In the genomic region with DNA sequence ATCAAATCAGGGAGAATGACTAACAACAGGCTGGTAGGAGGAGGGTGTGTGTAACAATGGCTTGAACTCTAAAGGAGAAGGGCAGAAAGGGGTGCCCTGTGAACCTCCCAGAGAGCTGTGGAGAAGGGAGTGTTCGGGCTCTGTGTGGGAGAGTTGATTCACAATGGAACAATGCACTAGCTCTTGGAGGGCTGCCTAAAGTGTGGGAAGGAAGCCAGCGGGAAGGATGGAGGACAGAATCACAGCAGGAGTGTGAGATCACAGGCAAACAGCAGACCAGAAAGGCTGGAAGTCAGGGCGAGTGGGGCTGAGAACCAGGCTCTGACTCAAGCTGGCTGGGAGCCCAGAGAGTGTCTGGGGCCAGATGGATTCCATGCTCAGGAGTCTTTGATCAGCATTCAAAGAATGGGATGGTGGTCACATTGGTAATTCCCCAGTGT, we compare ENCODE assay signal across 9 mouse cellular contexts. TPM values are rescaled to one million over a fixed set of nuclear protein-coding genes. Genes with fewer than 3 reads are reported as not detected.
A peak's percentile ranks its signal among the peaks of the same experiment; 100 is the strongest.
DNase-seq lines count a peak whose midpoint lies in the region; ATAC-seq and TF ChIP-seq lines count a peak whose summit lies in the region.
"Had no signal": no experiment of that assay in that cellular context is flagged by ENCODE, and none has a peak within 500 bp of the region (broad histone marks: within the 10 kb centered on the region; RNA-seq: fewer than 3 reads in every experiment).

No protein-coding gene starts in this region.

- no peak for TF ChIP-seq CTCF in embryonic fibroblast, embryonic 13.5 days (IDR thresholded peaks at IDR 0.05; ENCODE audit: borderline replicate concordance, insufficient read depth, low read length)
- no peak for TF ChIP-seq CTCF in lung, embryonic 14.5 days (IDR thresholded peaks at IDR 0.05; ENCODE audit: low read depth)

- no peaks in the 10 kb centered on the region for H3K9me3 ChIP-seq in liver, embryonic 11.5 days (ENCODE audit: control insufficient read depth, low read length)
- H3K9me3 ChIP-seq in heart, embryonic 14.5 days (ENCODE audit: control insufficient read depth, low read length), result peaks cover 9% of the 10 kb centered on the region
- no peaks in the 10 kb centered on the region for H3K9me3 ChIP-seq in lung, embryonic 14.5 days (ENCODE audit: low read depth, low read length)

- peaks cover 18% of the 10 kb centered on the region for H3K4me1 ChIP-seq in liver, embryonic 11.5 days (replicated peaks; ENCODE audit: control insufficient read depth, insufficient read depth, low read length)
- peaks cover 29% of the 10 kb centered on the region for H3K4me1 ChIP-seq in embryonic fibroblast, embryonic 13.5 days (ENCODE audit: control insufficient read depth, insufficient read depth, low read length)
- H3K4me1 ChIP-seq in heart, embryonic 14.5 days (ENCODE audit: control insufficient read depth in 2 of 2, insufficient read depth in 2 of 2, low read length in 2 of 2), result peaks cover 27 to 40% of the 10 kb centered on the region in 2 experiments
- H3K4me1 ChIP-seq in lung, embryonic 14.5 days (ENCODE audit: insufficient read depth), result 0 out of 2 replicates have a peak, but pooled peaks cover 7% of the 10 kb centered on the region

- H3K36me3 ChIP-seq in liver, embryonic 11.5 days (ENCODE audit: control insufficient read depth, insufficient read depth, low read length), result no peaks in the 10 kb centered on the region
- 0 out of 2 replicates have a peak, but pooled peaks cover 4% of the 10 kb centered on the region for H3K36me3 ChIP-seq in heart, embryonic 14.5 days (ENCODE audit: control insufficient read depth, insufficient read depth, low read length)
- H3K36me3 ChIP-seq in lung, embryonic 14.5 days (ENCODE audit: insufficient read depth), result no peaks in the 10 kb centered on the region

- no peak overlapping the region for H3K4me2 ChIP-seq in liver, embryonic 11.5 days
- peak overlapping the region; percentile 20; the same call in 1 of the 2 replicates for H3K4me2 ChIP-seq in heart, embryonic 14.5 days (ENCODE audit: low read length)
- no peak overlapping the region for H3K4me2 ChIP-seq in lung, embryonic 14.5 days

- H3K27me3 ChIP-seq in liver, embryonic 11.5 days (replicated peaks; ENCODE audit: control insufficient read depth, insufficient read depth, low read length), result no peaks in the 10 kb centered on the region
- H3K27me3 ChIP-seq in heart, embryonic 14.5 days (ENCODE audit: control insufficient read depth, insufficient read depth, low read length), result no peaks in the 10 kb centered on the region
- no peaks in the 10 kb centered on the region for H3K27me3 ChIP-seq in lung, embryonic 14.5 days (ENCODE audit: insufficient read depth, low read length)
- H3K27me3 ChIP-seq: CH12.LX had no signal

- peak; percentile 46 for DNase-seq in liver
- DNase-seq in liver, embryonic 11.5 days (ENCODE audit: low spot score), result no peak
- DNase-seq in kidney, postnatal 14 days, result peak; percentile 80
- DNase-seq in lung, embryonic 14.5 days, result peak; percentile 96
- peak; percentile 86 to 87 for DNase-seq in right cerebral cortex, postnatal 10 days (ENCODE audit: low spot score in 2 of 2)
- DNase-seq in embryo, embryonic 10.5 days (ENCODE audit: low spot score), result no peak

- H3K27ac ChIP-seq in liver, embryonic 11.5 days (ENCODE audit: low read depth, low read length), result no peak overlapping the region
- H3K27ac ChIP-seq in embryonic fibroblast, embryonic 13.5 days (ENCODE audit: insufficient read depth, low read length), result peak overlapping the region; percentile 90
- H3K27ac ChIP-seq in heart, embryonic 14.5 days (replicated peaks in 1 of 2; ENCODE audit: control insufficient read depth in 1 of 2, insufficient read depth in 1 of 2, low read depth in 2 of 2, low read length in 2 of 2), result peak overlapping the region; percentile 85
- peak overlapping the region; percentile 33 for H3K27ac ChIP-seq in lung, embryonic 14.5 days (ENCODE audit: low read depth)

- no peak for ATAC-seq in liver, embryonic 11.5 days (replicated peaks; ENCODE audit: low FRiP score)
- ATAC-seq in heart, embryonic 14.5 days (ENCODE audit: insufficient number of reproducible peaks, insufficient read depth, low FRiP score, low read depth), result peak; percentile 83
- peak; percentile 94 for ATAC-seq in lung, embryonic 14.5 days (ENCODE audit: insufficient read depth)

- WGBS in liver, embryonic 11.5 days, result 59% methylated on average over 3 of the region's 3 CpGs
- 3% methylated on average over 3 of the region's 3 CpGs for WGBS in heart, embryonic 14.5 days
- 11% methylated on average over 3 of the region's 3 CpGs for WGBS in lung, embryonic 14.5 days

- no peak for TF ChIP-seq POLR2A in embryonic fibroblast, embryonic 13.5 days (IDR thresholded peaks at IDR 0.05; ENCODE audit: low read depth, low read length)

- no peak overlapping the region for H3K9ac ChIP-seq in liver, embryonic 11.5 days (ENCODE audit: low read depth, low read length)
- 0 out of 2 replicates have a peak overlapping the region, but pooled peaks have one; percentile 16 for H3K9ac ChIP-seq in heart, embryonic 14.5 days (ENCODE audit: low read length)
- H3K9ac ChIP-seq in lung, embryonic 14.5 days, result no peak overlapping the region

- no peak overlapping the region for H3K4me3 ChIP-seq in liver, embryonic 11.5 days (ENCODE audit: low read depth, low read length)
- H3K4me3 ChIP-seq in embryonic fibroblast, embryonic 13.5 days (ENCODE audit: insufficient read depth, low read length), result no peak overlapping the region
- H3K4me3 ChIP-seq in heart, embryonic 14.5 days (ENCODE audit: control insufficient read depth in 1 of 2, insufficient read depth in 1 of 2, low read depth in 1 of 2, low read length in 2 of 2), result no peak overlapping the region
- no peak overlapping the region for H3K4me3 ChIP-seq in lung, embryonic 14.5 days (ENCODE audit: low read depth, low read length)

RNA-seq across cellular contexts. Expression of a gene that starts 12.6 kb away (rescaled TPM):
- polyA plus RNA-seq in liver, embryonic 11.5 days (2014; fragmentation: Nextera tagmentation; extraction: Ambion mirVana), result 7.9 and 8.9 TPM in 2 replicates
- 9.4 and 17.0 TPM in 2 replicates for polyA plus RNA-seq in embryonic fibroblast, embryonic 13.5 days (2011; ENCODE audit: insufficient read length, low read depth, missing spikeins)
- polyA plus RNA-seq in heart, embryonic 14.5 days (2014; fragmentation: Nextera tagmentation; extraction: Ambion mirVana), result 17.7 and 18.7 TPM in 2 replicates
- 3.5 and 3.8 TPM in 2 replicates for polyA plus RNA-seq in lung, embryonic 14.5 days (2014; fragmentation: Nextera tagmentation; extraction: Ambion mirVana)

RNA-seq across cellular contexts. Expression of a gene that starts 58.4 kb away (rescaled TPM):
- 18.1 and 20.1 TPM in 2 replicates for polyA plus RNA-seq in liver, embryonic 11.5 days (2014; fragmentation: Nextera tagmentation; extraction: Ambion mirVana)
- polyA plus RNA-seq in embryonic fibroblast, embryonic 13.5 days (2011; ENCODE audit: insufficient read length, low read depth, missing spikeins), result 59.6 and 62.0 TPM in 2 replicates
- 35.6 and 36.5 TPM in 2 replicates for polyA plus RNA-seq in heart, embryonic 14.5 days (2014; fragmentation: Nextera tagmentation; extraction: Ambion mirVana)
- polyA plus RNA-seq in lung, embryonic 14.5 days (2014; fragmentation: Nextera tagmentation; extraction: Ambion mirVana), result 23.0 and 25.1 TPM in 2 replicates

Comparison
In these comparisons a context has a peak if more than half of its experiments do, and no peak if none do; other contexts are left out.
1. DNase-seq: peak in liver (single experiment), kidney, postnatal 14 days (single experiment), lung, embryonic 14.5 days (single experiment) and right cerebral cortex, postnatal 10 days (2 of 2); none in liver, embryonic 11.5 days (single experiment) and embryo, embryonic 10.5 days (single experiment).